Mouse (Mus musculus): Measurements from ENCODE around the gene Tbc1d7. TPM values are rescaled to one million over a fixed set of nuclear protein-coding genes. Genes with fewer than 3 reads are reported as not detected.

Tbc1d7 gene
- total RNA-seq (2021) = 10 to 100 TPM; 27.0 to 29.9 TPM
- long read RNA-seq, experiment 1, transcript Tbc1d7-202 (8 exons, 1,246 nt) = major isoform, 30 of 68 reads
- long read RNA-seq, experiment 1, partial matches to known transcripts = 7 of 68 reads
- long read RNA-seq, experiment 1, other reads (novel, unspliced or antisense) = 30 of 68 reads
- long read RNA-seq, experiment 2, transcript Tbc1d7-201 (8 exons, 1,239 nt) = minor isoform, 7 of 59 reads
- long read RNA-seq, experiment 2, transcript Tbc1d7-202 (8 exons, 1,246 nt) = major isoform, 24 of 59 reads
- long read RNA-seq, experiment 2, partial matches to known transcripts = 2 of 59 reads
- long read RNA-seq, experiment 2, other reads (novel, unspliced or antisense) = 25 of 59 reads

- DNase-seq (ENCODE audit: low spot score in 2 of 2) = peak; percentile 98 to 99
Observed at GRCm38 (mm10) chr13:43171020-43171710, at the start of gene Tbc1d7. Gene Tbc1d7 (minus strand): TSS chr13:43171501.

GRCm38 (mm10) chr13:43220635-43221034 is 49.3 kb upstream of the Tbc1d7 start:
- no peak for DNase-seq (ENCODE audit: low spot score in 2 of 2)

- no peak for DNase-seq (ENCODE audit: low spot score in 2 of 2)
Observed at GRCm38 (mm10) chr13:43218764-43219163, 47.5 kb upstream of the Tbc1d7 start.

GRCm38 (mm10) chr13:43218284-43218683 is 47.0 kb upstream of the Tbc1d7 start:
- DNase-seq (ENCODE audit: low spot score in 2 of 2) = no peak

GRCm38 (mm10) chr13:43217686-43218085 is 46.4 kb upstream of the Tbc1d7 start:
- no peak for DNase-seq (ENCODE audit: low spot score in 2 of 2)

- DNase-seq (ENCODE audit: low spot score in 2 of 2) = no peak
Observed at GRCm38 (mm10) chr13:43217059-43217458, 45.8 kb upstream of the Tbc1d7 start.

- DNase-seq (ENCODE audit: low spot score in 2 of 2) = no peak
Observed at GRCm38 (mm10) chr13:43215994-43216706, 44.8 kb upstream of the Tbc1d7 start.

GRCm38 (mm10) chr13:43215144-43215993 is 44.1 kb upstream of the Tbc1d7 start:
- no peak for DNase-seq (ENCODE audit: low spot score in 2 of 2)

- DNase-seq (ENCODE audit: low spot score in 2 of 2) = no peak
Observed at GRCm38 (mm10) chr13:43212338-43212737, 41.0 kb upstream of the Tbc1d7 start.

- no peak for DNase-seq (ENCODE audit: low spot score in 2 of 2)
Observed at GRCm38 (mm10) chr13:43210956-43211355, 39.7 kb upstream of the Tbc1d7 start.

- no peak for DNase-seq (ENCODE audit: low spot score in 2 of 2)
Observed at GRCm38 (mm10) chr13:43209560-43209959, 38.3 kb upstream of the Tbc1d7 start.

GRCm38 (mm10) chr13:43208914-43209439 is 37.7 kb upstream of the Tbc1d7 start:
- DNase-seq (ENCODE audit: low spot score in 2 of 2) = no peak

GRCm38 (mm10) chr13:43206118-43206683 is 34.9 kb upstream of the Tbc1d7 start:
- no peak for DNase-seq (ENCODE audit: low spot score in 2 of 2)

GRCm38 (mm10) chr13:43203641-43204040 is 32.3 kb upstream of the Tbc1d7 start:
- DNase-seq (ENCODE audit: low spot score in 2 of 2) = no peak

- DNase-seq (ENCODE audit: low spot score in 2 of 2) = no peak
Observed at GRCm38 (mm10) chr13:43203234-43203633, 31.9 kb upstream of the Tbc1d7 start.

- DNase-seq (ENCODE audit: low spot score in 2 of 2) = no peak
Observed at GRCm38 (mm10) chr13:43202351-43202750, 31.1 kb upstream of the Tbc1d7 start.

GRCm38 (mm10) chr13:43201033-43201432 is 29.7 kb upstream of the Tbc1d7 start:
- no peak for DNase-seq (ENCODE audit: low spot score in 2 of 2)

GRCm38 (mm10) chr13:43200473-43200872 is 29.2 kb upstream of the Tbc1d7 start:
- no peak for DNase-seq (ENCODE audit: low spot score in 2 of 2)

GRCm38 (mm10) chr13:43199749-43200148 is 28.4 kb upstream of the Tbc1d7 start:
- DNase-seq (ENCODE audit: low spot score in 2 of 2) = no peak

- DNase-seq (ENCODE audit: low spot score in 2 of 2) = no peak
Observed at GRCm38 (mm10) chr13:43199282-43199681, 28.0 kb upstream of the Tbc1d7 start.

Data from adrenal gland, postnatal 4 days (tissue).